Mouse (Mus musculus): ENCODE data around the gene Ferd3l. TPM values are rescaled to one million over a fixed set of nuclear protein-coding genes. Genes with fewer than 3 reads are reported as not detected.

The Ferd3l gene
- not detected in 2 replicates for polyA plus RNA-seq (2015; fragmentation: Nextera tagmentation; extraction: Ambion mirVana)

- WGBS: 2% methylated on average over 39 of the region's 39 CpGs
- Histone ChIP-seq H3K4me3 (replicated peaks; ENCODE audit: low read length) (peak within 1 kb of the TSS; percentile 23), H3K27me3 (ENCODE audit: control insufficient read depth, insufficient read depth, low read length) (peaks cover 33% of the 10 kb centered on the region), H3K9me3 (replicated peaks; ENCODE audit: control insufficient read depth, low read length) (no peaks in the 10 kb centered on the region), H3K4me2 (ENCODE audit: low read depth, low read length) (peak within 1 kb of the TSS; percentile 32), H3K36me3 (ENCODE audit: control insufficient read depth, insufficient read depth, low read length) (no peaks in the 10 kb centered on the region), H3K4me1 (ENCODE audit: control insufficient read depth, insufficient read depth, low read length) (peaks cover 7% of the 10 kb centered on the region), H3K27ac (ENCODE audit: low read length) (no peak within 1 kb of the TSS), H3K9ac (ENCODE audit: low read length) (no peak within 1 kb of the TSS)
- no peak for ATAC-seq (ENCODE audit: insufficient read depth, low FRiP score)
These were observed at the start of gene Ferd3l for GRCm38 (mm10) chr12:33928331-33929192. Gene Ferd3l, plus strand, starts transcription at chr12:33928425.

- Histone ChIP-seq H3K9ac (ENCODE audit: low read length) (no peak overlapping the region), H3K9me3 (replicated peaks; ENCODE audit: control insufficient read depth, low read length) (no peaks in the 10 kb centered on the region), H3K27ac (ENCODE audit: low read length) (no peak overlapping the region), H3K27me3 (ENCODE audit: control insufficient read depth, insufficient read depth, low read length) (no peaks in the 10 kb centered on the region), H3K4me1 (ENCODE audit: control insufficient read depth, insufficient read depth, low read length) (no peaks in the 10 kb centered on the region), H3K4me2 (ENCODE audit: low read depth, low read length) (no peak overlapping the region), H3K4me3 (replicated peaks; ENCODE audit: low read length) (no peak overlapping the region), H3K36me3 (ENCODE audit: control insufficient read depth, insufficient read depth, low read length) (no peaks in the 10 kb centered on the region)
- no peak for ATAC-seq (ENCODE audit: insufficient read depth, low FRiP score)
- WGBS: 84% methylated on average over 2 of the region's 2 CpGs
These were observed 34.3 kb upstream of the Ferd3l start for GRCm38 (mm10) chr12:33893956-33894355.

- Histone ChIP-seq H3K27me3 (ENCODE audit: control insufficient read depth, insufficient read depth, low read length) (no peaks in the 10 kb centered on the region), H3K9ac (ENCODE audit: low read length) (no peak overlapping the region), H3K4me3 (replicated peaks; ENCODE audit: low read length) (no peak overlapping the region), H3K4me2 (ENCODE audit: low read depth, low read length) (no peak overlapping the region), H3K9me3 (replicated peaks; ENCODE audit: control insufficient read depth, low read length) (no peaks in the 10 kb centered on the region), H3K27ac (ENCODE audit: low read length) (no peak overlapping the region), H3K4me1 (ENCODE audit: control insufficient read depth, insufficient read depth, low read length) (no peaks in the 10 kb centered on the region), H3K36me3 (ENCODE audit: control insufficient read depth, insufficient read depth, low read length) (no peaks in the 10 kb centered on the region)
- no peak for ATAC-seq (ENCODE audit: insufficient read depth, low FRiP score)
- WGBS: 37% methylated on average over 1 of the region's 1 CpGs
These were observed 33.6 kb upstream of the Ferd3l start for GRCm38 (mm10) chr12:33894621-33895020.

GRCm38 (mm10) chr12:33926751-33927150, 1.5 kb upstream of the Ferd3l start:
- Histone ChIP-seq H3K4me2 (ENCODE audit: low read depth, low read length) (no peak overlapping the region), H3K36me3 (ENCODE audit: control insufficient read depth, insufficient read depth, low read length) (no peaks in the 10 kb centered on the region), H3K4me3 (replicated peaks; ENCODE audit: low read length) (no peak overlapping the region), H3K9me3 (replicated peaks; ENCODE audit: control insufficient read depth, low read length) (no peaks in the 10 kb centered on the region), H3K27ac (ENCODE audit: low read length) (no peak overlapping the region), H3K9ac (ENCODE audit: low read length) (no peak overlapping the region), H3K27me3 (ENCODE audit: control insufficient read depth, insufficient read depth, low read length) (peaks cover 33% of the 10 kb centered on the region), H3K4me1 (ENCODE audit: control insufficient read depth, insufficient read depth, low read length) (peaks cover 7% of the 10 kb centered on the region)
- 14% methylated on average over 3 of the region's 3 CpGs for WGBS
- no peak for ATAC-seq (ENCODE audit: insufficient read depth, low FRiP score)

GRCm38 (mm10) chr12:33927334-33928098, 709 bp upstream of the Ferd3l start:
- no peak for ATAC-seq (ENCODE audit: insufficient read depth, low FRiP score)
- Histone ChIP-seq H3K4me3 (replicated peaks; ENCODE audit: low read length) (no peak overlapping the region), H3K27ac (ENCODE audit: low read length) (no peak overlapping the region), H3K9ac (ENCODE audit: low read length) (no peak overlapping the region), H3K27me3 (ENCODE audit: control insufficient read depth, insufficient read depth, low read length) (peaks cover 33% of the 10 kb centered on the region), H3K36me3 (ENCODE audit: control insufficient read depth, insufficient read depth, low read length) (no peaks in the 10 kb centered on the region), H3K4me2 (ENCODE audit: low read depth, low read length) (no peak overlapping the region), H3K4me1 (ENCODE audit: control insufficient read depth, insufficient read depth, low read length) (peaks cover 7% of the 10 kb centered on the region), H3K9me3 (replicated peaks; ENCODE audit: control insufficient read depth, low read length) (no peaks in the 10 kb centered on the region)
- WGBS: 3% methylated on average over 15 of the region's 15 CpGs

GRCm38 (mm10) chr12:33952843-33953242, 24.6 kb downstream of the Ferd3l start:
- WGBS: 11% methylated on average over 3 of the region's 3 CpGs
- no peak overlapping the region for H3K4me2 ChIP-seq (ENCODE audit: low read depth, low read length)
- H3K4me1 ChIP-seq (ENCODE audit: control insufficient read depth, insufficient read depth, low read length): peaks cover 3% of the 10 kb centered on the region; the same call in 1 of the 2 replicates
- H3K36me3 ChIP-seq (ENCODE audit: control insufficient read depth, insufficient read depth, low read length): no peaks in the 10 kb centered on the region
- no peaks in the 10 kb centered on the region for H3K9me3 ChIP-seq (replicated peaks; ENCODE audit: control insufficient read depth, low read length)
- H3K27me3 ChIP-seq (ENCODE audit: control insufficient read depth, insufficient read depth, low read length): peaks cover 34% of the 10 kb centered on the region
- H3K4me3 ChIP-seq (replicated peaks; ENCODE audit: low read length): no peak overlapping the region
- no peak for ATAC-seq (ENCODE audit: insufficient read depth, low FRiP score)
- no peak overlapping the region for H3K27ac ChIP-seq (ENCODE audit: low read length)
- no peak overlapping the region for H3K9ac ChIP-seq (ENCODE audit: low read length)

- H3K27me3 ChIP-seq (ENCODE audit: control insufficient read depth, insufficient read depth, low read length): peaks cover 39% of the 10 kb centered on the region
- H3K9ac ChIP-seq (ENCODE audit: low read length): no peak overlapping the region
- 31% methylated on average over 8 of the region's 8 CpGs for WGBS
- no peak overlapping the region for H3K4me2 ChIP-seq (ENCODE audit: low read depth, low read length)
- H3K9me3 ChIP-seq (replicated peaks; ENCODE audit: control insufficient read depth, low read length): no peaks in the 10 kb centered on the region
- H3K4me3 ChIP-seq (replicated peaks; ENCODE audit: low read length): no peak overlapping the region
- peaks cover 3% of the 10 kb centered on the region; the same call in 1 of the 2 replicates for H3K4me1 ChIP-seq (ENCODE audit: control insufficient read depth, insufficient read depth, low read length)
- no peaks in the 10 kb centered on the region for H3K36me3 ChIP-seq (ENCODE audit: control insufficient read depth, insufficient read depth, low read length)
- ATAC-seq (ENCODE audit: insufficient read depth, low FRiP score): no peak
- no peak overlapping the region for H3K27ac ChIP-seq (ENCODE audit: low read length)
These were observed 26.8 kb downstream of the Ferd3l start for GRCm38 (mm10) chr12:33954931-33955565.

GRCm38 (mm10) chr12:33955606-33956295, 27.5 kb downstream of the Ferd3l start:
- ATAC-seq (ENCODE audit: insufficient read depth, low FRiP score): no peak
- Histone ChIP-seq H3K4me1 (ENCODE audit: control insufficient read depth, insufficient read depth, low read length) (peaks cover 3% of the 10 kb centered on the region; the same call in 1 of the 2 replicates), H3K36me3 (ENCODE audit: control insufficient read depth, insufficient read depth, low read length) (no peaks in the 10 kb centered on the region), H3K9me3 (replicated peaks; ENCODE audit: control insufficient read depth, low read length) (no peaks in the 10 kb centered on the region), H3K27ac (ENCODE audit: low read length) (no peak overlapping the region), H3K4me3 (replicated peaks; ENCODE audit: low read length) (peak overlapping the region; percentile 64), H3K4me2 (ENCODE audit: low read depth, low read length) (peak overlapping the region; percentile 40), H3K27me3 (ENCODE audit: control insufficient read depth, insufficient read depth, low read length) (peaks cover 39% of the 10 kb centered on the region), H3K9ac (ENCODE audit: low read length) (peak overlapping the region; percentile 35; the same call in 1 of the 2 replicates)
- 8% methylated on average over 28 of the region's 28 CpGs for WGBS
